Mouse (Mus musculus) forebrain, postnatal 0 days (tissue): ENCODE measurements around the gene Mettl7a2. TPM values are rescaled to one million over a fixed set of nuclear protein-coding genes. Genes with fewer than 3 reads are reported as not detected.
"Not testable (repeated sequence)": the region's sequence is repeated elsewhere in the genome, so short reads cannot be mapped to it uniquely, and the experiment has no call there.

Source experiments
- ATAC-seq: fragments of 200-750 bp; cut with Nextera tagmentation; 2 replicates; pipeline ENCODE4 v1.8.0; 2017; ENCODE audit warnings: mild to moderate bottlenecking, moderate library complexity
- DNase-seq: peaks from one replicate; pipeline ENCODE4 v3.0.0-alpha.2; 2015
- H3K27ac ChIP-seq: fragments of 300-500 bp; sonication (generic); 2 replicates; pipeline ENCODE4 v1.5.1; 2014; ENCODE audit warnings: low read depth, mild to moderate bottlenecking, antibody characterized with exemption, low read length, moderate library complexity, mixed read lengths
- H3K27me3 ChIP-seq: fragments of 300-500 bp; sonication (generic); 2 replicates; pipeline ENCODE4 v1.6.1; 2014; ENCODE audit warnings: mild to moderate bottlenecking, low read length, mixed read lengths; ENCODE audit not compliant: insufficient read depth
- H3K36me3 ChIP-seq: fragments of 300-500 bp; sonication (generic); 2 replicates; pipeline ENCODE4 v1.6.1; 2014; ENCODE audit warnings: mild to moderate bottlenecking, moderate library complexity; ENCODE audit not compliant: insufficient read depth
- H3K4me1 ChIP-seq: fragments of 300-500 bp; sonication (generic); 2 replicates; pipeline ENCODE4 v1.6.1; 2014; ENCODE audit warnings: antibody characterized with exemption; ENCODE audit not compliant: insufficient read depth
- H3K4me2 ChIP-seq: fragments of 300-500 bp; sonication (generic); 2 replicates; pipeline ENCODE4 v1.6.1; 2014; ENCODE audit warnings: low read depth, mild to moderate bottlenecking, moderate library complexity
- H3K4me3 ChIP-seq: fragments of 300-500 bp; sonication (generic); 2 replicates; pipeline ENCODE4 v1.5.1; 2014; ENCODE audit warnings: low read depth, low read length, mixed read lengths
- H3K9ac ChIP-seq: fragments of 300-500 bp; sonication (generic); 2 replicates; pipeline ENCODE4 v1.6.1; 2014; ENCODE audit warnings: mild to moderate bottlenecking
- H3K9me3 ChIP-seq: fragments of 300-500 bp; sonication (generic); 2 replicates; pipeline ENCODE4 v1.6.1; 2016; ENCODE audit warnings: low read length
- CTCF ChIP-seq: sonication (generic); IDR thresholded peaks from 2 replicates; pipeline ENCODE4 v1.5.1; 2016; ENCODE audit warnings: antibody characterized with exemption, control low read depth, low read depth
- WGBS: fragments of 180-500 bp; shearing (Covaris S2); extraction: QIAGEN DNeasy Blood & Tissue Kit; methylation state at CpG from one replicate; pipeline ENCODE4 v1.1.7; 2014; 5-methylcytosine and 5-hydroxymethylcytosine counted together
- polyA plus RNA-seq: library from polyadenylated mRNA; unstranded; fragments of >200 nt; fragmentation: Nextera tagmentation; extraction: Ambion mirVana; gene quantifications from 2 replicates; pipeline ENCODE4 v1.2.1, GENCODE M21; 2015
- total RNA-seq: library from RNA; depleted of rRNA; stranded (reverse); fragments of >200 nt; gene quantifications from 2 replicates; pipeline ENCODE4 v1.2.3, GENCODE M21; 2014

Gene Mettl7a2
- total and polyA plus RNA-seq, 2 experiments from 2014 or later, result not detected

DNA sequence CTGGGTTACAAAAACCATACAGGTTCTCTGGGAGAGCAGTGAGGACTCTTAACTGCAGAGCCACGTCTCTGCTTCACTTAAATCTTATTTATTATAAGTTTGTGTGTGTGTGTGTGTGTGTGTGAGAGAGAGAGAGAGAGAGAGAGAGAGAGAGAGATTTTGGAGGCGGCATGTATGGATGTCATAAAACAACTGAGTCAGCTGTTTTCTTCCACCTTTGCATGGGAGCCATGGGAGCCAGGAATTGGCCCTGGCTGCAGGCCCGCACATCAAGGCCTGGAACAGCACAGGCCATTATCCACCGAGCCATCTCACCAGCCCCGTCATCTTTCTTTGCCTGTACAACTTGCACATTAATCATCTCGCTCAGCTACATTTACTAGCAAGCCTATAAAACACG, 14.1 kb downstream of the Mettl7a2 start:
- Histone ChIP-seq H3K9me3 (no peaks in the 10 kb centered on the region), H3K9ac (no peak overlapping the region), H3K27ac (no peak overlapping the region), H3K27me3 (no peaks in the 10 kb centered on the region), H3K4me1 (no peaks in the 10 kb centered on the region), H3K4me2 (no peak overlapping the region), H3K36me3 (no peaks in the 10 kb centered on the region), H3K4me3 (no peak overlapping the region)
- DNase-seq, result no peak
- ATAC-seq, result no peak
- WGBS, result 82% methylated on average over 7 of the region's 7 CpGs
- no peak for TF ChIP-seq CTCF

GRCm38 (mm10) chr15:100375066-100375465, 22.1 kb downstream of the Mettl7a2 start:
- Histone ChIP-seq H3K4me2 (no peak overlapping the region), H3K27ac (no peak overlapping the region), H3K36me3 (no peaks in the 10 kb centered on the region), H3K9ac (no peak overlapping the region), H3K4me3 (no peak overlapping the region), H3K27me3 (no peaks in the 10 kb centered on the region), H3K4me1 (no peaks in the 10 kb centered on the region), H3K9me3 (no peaks in the 10 kb centered on the region)
- peak; percentile 51; the same call in 1 of the 2 replicates for ATAC-seq
- DNase-seq, result peak; percentile 82
- TF ChIP-seq CTCF, result peak; percentile 75
- 36% methylated on average over 5 of the region's 5 CpGs for WGBS

DNA sequence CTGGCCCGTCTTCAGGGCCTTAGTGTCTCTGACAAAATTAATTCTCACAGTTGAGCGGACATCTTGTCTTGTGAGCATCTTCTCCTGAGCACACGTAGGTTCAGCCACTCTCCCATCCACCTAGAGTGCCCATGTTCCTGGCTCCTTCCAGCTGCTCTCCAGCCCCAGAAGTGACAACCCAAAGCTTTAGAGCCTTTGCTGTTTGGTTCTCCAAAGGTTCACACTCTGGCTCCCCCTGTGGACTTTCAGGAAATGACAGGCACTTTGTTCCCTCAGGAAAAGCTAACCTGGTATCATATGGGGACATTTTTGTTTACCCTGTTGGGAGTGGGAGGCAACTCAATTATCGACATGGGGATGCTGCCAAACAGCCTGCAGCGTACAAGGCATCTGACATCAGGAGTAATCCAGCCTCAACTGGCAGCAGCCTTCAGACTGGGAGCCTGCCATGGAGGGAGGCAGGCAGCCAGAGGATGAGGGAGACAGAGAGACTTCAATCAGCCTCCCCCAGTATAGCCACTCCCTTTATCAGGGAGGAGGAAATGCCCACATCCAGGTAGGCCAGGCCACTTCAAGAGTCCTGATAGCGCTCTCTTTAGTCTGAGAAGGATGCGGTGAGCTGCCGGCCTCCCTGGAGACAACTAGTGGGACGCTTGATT, 25.0 kb downstream of the Mettl7a2 start:
- H3K4me2 ChIP-seq, H3K27me3 ChIP-seq, H3K27ac ChIP-seq, DNase-seq, H3K36me3 ChIP-seq, H3K9me3 ChIP-seq, H3K4me1 ChIP-seq, H3K4me3 ChIP-seq, H3K9ac ChIP-seq: not testable (repeated sequence)
- WGBS, result 14% methylated on average over 3 of the region's 9 CpGs
- TF ChIP-seq CTCF, result peak; percentile 35
- ATAC-seq, result peak; percentile 65; the same call in 1 of the 2 replicates

DNA sequence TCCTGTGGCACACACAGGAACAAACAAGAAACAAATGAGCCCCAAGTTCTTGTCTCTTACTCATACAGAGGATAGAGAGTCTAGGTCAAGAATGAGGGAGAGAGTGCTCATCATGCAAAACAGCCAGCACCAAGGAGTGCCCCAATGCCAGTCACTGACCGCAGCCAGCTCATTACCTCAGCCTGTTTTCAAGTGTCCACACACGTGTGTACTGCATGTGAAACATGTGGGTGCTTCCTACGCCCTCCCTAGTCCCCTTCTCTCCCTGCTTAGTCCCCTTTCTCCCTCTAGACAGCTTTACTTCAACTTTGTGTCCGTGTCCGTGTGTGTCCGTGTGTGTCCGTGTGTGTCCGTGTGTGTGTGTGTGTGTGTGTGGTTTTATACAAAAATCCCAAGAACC, 26.7 kb downstream of the Mettl7a2 start:
- no peak for DNase-seq
- H3K4me1 ChIP-seq, result no peaks in the 10 kb centered on the region
- H3K4me3 ChIP-seq, result no peak overlapping the region
- TF ChIP-seq CTCF, result no peak
- 82% methylated on average over 8 of the region's 8 CpGs for WGBS
- no peaks in the 10 kb centered on the region for H3K9me3 ChIP-seq
- no peaks in the 10 kb centered on the region for H3K36me3 ChIP-seq
- H3K4me2 ChIP-seq, result no peak overlapping the region
- H3K9ac ChIP-seq, result no peak overlapping the region
- no peak for ATAC-seq
- H3K27me3 ChIP-seq, result no peaks in the 10 kb centered on the region
- H3K27ac ChIP-seq, result no peak overlapping the region

DNA sequence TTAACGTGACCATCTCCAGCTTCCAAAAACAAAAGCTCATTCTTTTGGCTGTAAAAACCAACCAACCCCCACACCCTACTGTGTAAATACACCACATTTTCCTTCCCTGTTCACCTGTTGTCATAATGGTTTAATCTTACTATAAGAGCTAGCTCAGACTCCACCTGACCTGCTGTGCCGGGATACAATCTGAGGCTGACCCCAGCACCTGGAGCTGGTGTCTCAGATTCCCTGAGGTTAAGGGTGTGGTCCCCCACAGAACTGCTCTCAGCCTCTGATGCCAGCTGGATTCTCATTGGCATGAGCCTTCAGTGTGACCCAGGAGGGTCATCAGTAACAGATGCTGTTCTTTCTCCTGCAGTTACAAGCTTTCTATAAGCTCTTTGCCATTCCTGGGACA, 27.1 kb downstream of the Mettl7a2 start:
- no peaks in the 10 kb centered on the region for H3K27me3 ChIP-seq
- no peaks in the 10 kb centered on the region for H3K36me3 ChIP-seq
- H3K4me2 ChIP-seq, result no peak overlapping the region
- no peak for TF ChIP-seq CTCF
- DNase-seq, result no peak
- no peak overlapping the region for H3K4me3 ChIP-seq
- 67% methylated on average over 2 of the region's 2 CpGs for WGBS
- H3K27ac ChIP-seq, result no peak overlapping the region
- no peak overlapping the region for H3K9ac ChIP-seq
- ATAC-seq, result no peak
- H3K9me3 ChIP-seq, result no peaks in the 10 kb centered on the region
- no peaks in the 10 kb centered on the region for H3K4me1 ChIP-seq

DNA sequence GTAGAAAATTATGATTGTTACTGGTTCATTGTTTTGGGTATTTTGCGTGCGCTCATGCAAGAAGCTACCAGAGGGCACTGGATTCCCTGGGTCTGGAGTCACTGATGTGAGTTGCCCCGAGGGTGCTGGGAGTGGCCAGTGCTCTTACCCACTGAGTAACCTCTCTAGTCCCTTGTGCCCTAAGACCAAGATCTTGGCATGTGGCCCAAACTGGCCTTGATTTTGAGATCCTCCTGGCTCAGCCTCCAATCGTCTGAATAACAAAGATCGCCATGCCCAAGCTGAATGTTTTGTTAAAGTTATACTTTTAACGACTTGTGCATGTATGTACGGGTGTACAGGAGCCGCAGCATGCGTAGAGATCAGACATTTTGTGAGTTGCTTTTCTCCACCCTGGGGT, 32.7 kb downstream of the Mettl7a2 start:
- H3K9ac ChIP-seq, result no peak overlapping the region
- 88% methylated on average over 9 of the region's 9 CpGs for WGBS
- DNase-seq, result no peak
- no peaks in the 10 kb centered on the region for H3K4me1 ChIP-seq
- H3K36me3 ChIP-seq, result no peaks in the 10 kb centered on the region
- H3K27ac ChIP-seq, result no peak overlapping the region
- no peak for TF ChIP-seq CTCF
- no peak overlapping the region for H3K4me3 ChIP-seq
- H3K27me3 ChIP-seq, result no peaks in the 10 kb centered on the region
- no peak overlapping the region for H3K4me2 ChIP-seq
- H3K9me3 ChIP-seq, result no peaks in the 10 kb centered on the region
- no peak for ATAC-seq

- Histone ChIP-seq H3K9me3 (no peaks in the 10 kb centered on the region), H3K27me3 (no peaks in the 10 kb centered on the region), H3K36me3 (0 out of 2 replicates have a peak, but pooled peaks cover 6% of the 10 kb centered on the region), H3K27ac (no peak overlapping the region), H3K9ac (no peak overlapping the region), H3K4me2 (no peak overlapping the region), H3K4me3 (no peak overlapping the region), H3K4me1 (no peaks in the 10 kb centered on the region)
- WGBS, result 93% methylated on average over 17 of the region's 17 CpGs
- ATAC-seq, result no peak
- no peak for DNase-seq
- no peak for TF ChIP-seq CTCF
Measured at GRCm38 (mm10) chr15:100387544-100388223, 34.7 kb downstream of the Mettl7a2 start.
